Mouse (Mus musculus) neural tube, embryonic 15.5 days (tissue): ENCODE measurements around the gene Epha5. TPM values are rescaled to one million over a fixed set of nuclear protein-coding genes. Genes with fewer than 3 reads are reported as not detected.

Source experiments
- ATAC-seq: fragments of 200-750 bp; cut with Nextera tagmentation; 2 replicates; pipeline ENCODE4 v1.8.0; 2017; ENCODE audit warnings: mild to moderate bottlenecking, moderate TSS enrichment, moderate library complexity; ENCODE audit not compliant: low FRiP score
- H3K27ac ChIP-seq: fragments of 300-500 bp; sonication (generic); replicated peaks from 2 replicates; pipeline ENCODE4 v1.5.1; 2015; ENCODE audit warnings: mild to moderate bottlenecking, inconsistent platforms
- H3K27me3 ChIP-seq: fragments of 300-500 bp; sonication (generic); replicated peaks from 2 replicates; pipeline ENCODE4 v1.6.1; 2015; ENCODE audit warnings: inconsistent platforms
- H3K36me3 ChIP-seq: fragments of 300-500 bp; sonication (generic); 2 replicates; pipeline ENCODE4 v1.6.1; 2015; ENCODE audit warnings: inconsistent platforms
- H3K4me1 ChIP-seq: fragments of 300-500 bp; sonication (generic); 2 replicates; pipeline ENCODE4 v1.6.1; 2015; ENCODE audit warnings: inconsistent platforms
- H3K4me2 ChIP-seq: fragments of 300-500 bp; sonication (generic); 2 replicates; pipeline ENCODE4 v1.6.1; 2015; ENCODE audit warnings: inconsistent platforms, mild to moderate bottlenecking, moderate library complexity
- H3K4me3 ChIP-seq: fragments of 300-500 bp; sonication (generic); replicated peaks from 2 replicates; pipeline ENCODE4 v1.5.1; 2015; ENCODE audit warnings: mild to moderate bottlenecking, inconsistent platforms
- H3K9ac ChIP-seq: fragments of 300-500 bp; sonication (generic); replicated peaks from 2 replicates; pipeline ENCODE4 v1.6.1; 2015; ENCODE audit warnings: mild to moderate bottlenecking, inconsistent platforms
- H3K9me3 ChIP-seq: fragments of 300-500 bp; sonication (generic); replicated peaks from 2 replicates; pipeline ENCODE4 v1.6.1; 2016; ENCODE audit warnings: inconsistent platforms
- WGBS: fragments of 180-500 bp; shearing (Covaris S2); methylation state at CpG from one replicate; pipeline ENCODE4 v1.1.7; 2015; ENCODE audit warnings: mixed read lengths; 5-methylcytosine and 5-hydroxymethylcytosine counted together
- polyA plus RNA-seq: library from polyadenylated mRNA; unstranded; fragments of >200 nt; fragmentation: Nextera tagmentation; extraction: Ambion mirVana; gene quantifications from 2 replicates; pipeline ENCODE4 v1.2.1, GENCODE M21; 2015

The Epha5 gene
- polyA plus RNA-seq, 1 experiment from 2014 or later = 58.8 TPM

DNA sequence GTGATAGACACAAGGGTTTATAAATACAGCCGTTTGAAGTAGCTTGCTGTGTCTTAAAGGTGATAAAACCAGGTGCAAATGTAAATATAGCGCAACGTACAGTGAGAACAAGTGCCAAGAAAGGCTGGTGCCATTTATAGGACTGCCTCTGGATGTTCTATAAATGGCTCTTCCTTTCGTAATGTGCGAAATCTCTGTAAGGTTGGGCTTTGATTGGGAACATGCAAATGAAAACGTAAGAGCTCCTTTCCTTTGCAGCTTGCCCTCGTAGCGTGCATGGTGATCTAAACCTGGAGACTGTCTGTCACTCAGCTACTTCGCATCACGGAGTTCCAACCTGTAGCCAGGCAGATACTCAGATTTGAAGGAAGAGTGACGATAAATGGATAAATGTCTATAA is 321.2 kb downstream of the Epha5 start:
- WGBS = 87% methylated on average over 11 of the region's 11 CpGs
- Histone ChIP-seq H3K4me2 (no peak overlapping the region), H3K4me3 (no peak overlapping the region), H3K27me3 (no peaks in the 10 kb centered on the region), H3K9me3 (no peaks in the 10 kb centered on the region), H3K27ac (no peak overlapping the region), H3K9ac (no peak overlapping the region), H3K36me3 (no peaks in the 10 kb centered on the region), H3K4me1 (no peaks in the 10 kb centered on the region)
- ATAC-seq = no peak

- Histone ChIP-seq H3K27ac (no peak overlapping the region), H3K4me2 (no peak overlapping the region), H3K4me3 (no peak overlapping the region), H3K4me1 (no peaks in the 10 kb centered on the region), H3K9me3 (no peaks in the 10 kb centered on the region), H3K27me3 (no peaks in the 10 kb centered on the region), H3K36me3 (no peaks in the 10 kb centered on the region), H3K9ac (no peak overlapping the region)
- ATAC-seq = no peak
- WGBS = 54% methylated on average over 6 of the region's 6 CpGs
Observed at GRCm38 (mm10) chr5:84081321-84081720, 335.9 kb downstream of the Epha5 start.

GRCm38 (mm10) chr5:84070976-84071375 is 346.2 kb downstream of the Epha5 start:
- Histone ChIP-seq H3K4me3 (no peak overlapping the region), H3K4me1 (no peaks in the 10 kb centered on the region), H3K9me3 (no peaks in the 10 kb centered on the region), H3K4me2 (no peak overlapping the region), H3K36me3 (no peaks in the 10 kb centered on the region), H3K27me3 (no peaks in the 10 kb centered on the region), H3K9ac (no peak overlapping the region), H3K27ac (no peak overlapping the region)
- WGBS = 90% methylated on average over 7 of the region's 7 CpGs
- ATAC-seq = no peak

GRCm38 (mm10) chr5:84053880-84054279 is 363.3 kb downstream of the Epha5 start:
- no peak overlapping the region for H3K4me3 ChIP-seq
- no peaks in the 10 kb centered on the region for H3K9me3 ChIP-seq
- no peaks in the 10 kb centered on the region for H3K4me1 ChIP-seq
- no peak overlapping the region for H3K4me2 ChIP-seq
- 88% methylated on average over 2 of the region's 2 CpGs for WGBS
- no peaks in the 10 kb centered on the region for H3K36me3 ChIP-seq
- H3K9ac ChIP-seq = no peak overlapping the region
- no peak for ATAC-seq
- no peak overlapping the region for H3K27ac ChIP-seq
- no peaks in the 10 kb centered on the region for H3K27me3 ChIP-seq

GRCm38 (mm10) chr5:84037250-84037963 is 379.8 kb downstream of the Epha5 start:
- Histone ChIP-seq H3K27ac (no peak overlapping the region), H3K9ac (no peak overlapping the region), H3K9me3 (no peaks in the 10 kb centered on the region), H3K4me2 (no peak overlapping the region), H3K27me3 (no peaks in the 10 kb centered on the region), H3K4me1 (no peaks in the 10 kb centered on the region), H3K36me3 (no peaks in the 10 kb centered on the region), H3K4me3 (no peak overlapping the region)
- no peak for ATAC-seq
- 100% methylated on average over 1 of the region's 1 CpGs for WGBS
